Mouse (Mus musculus): Measurements from ENCODE around the gene Ptprj. TPM values are rescaled to one million over a fixed set of nuclear protein-coding genes. Genes with fewer than 3 reads are reported as not detected.

Gene Ptprj
- polyA plus RNA-seq (2012; rRNA removed), result 6.7 and 7.8 TPM in 2 replicates

DNA sequence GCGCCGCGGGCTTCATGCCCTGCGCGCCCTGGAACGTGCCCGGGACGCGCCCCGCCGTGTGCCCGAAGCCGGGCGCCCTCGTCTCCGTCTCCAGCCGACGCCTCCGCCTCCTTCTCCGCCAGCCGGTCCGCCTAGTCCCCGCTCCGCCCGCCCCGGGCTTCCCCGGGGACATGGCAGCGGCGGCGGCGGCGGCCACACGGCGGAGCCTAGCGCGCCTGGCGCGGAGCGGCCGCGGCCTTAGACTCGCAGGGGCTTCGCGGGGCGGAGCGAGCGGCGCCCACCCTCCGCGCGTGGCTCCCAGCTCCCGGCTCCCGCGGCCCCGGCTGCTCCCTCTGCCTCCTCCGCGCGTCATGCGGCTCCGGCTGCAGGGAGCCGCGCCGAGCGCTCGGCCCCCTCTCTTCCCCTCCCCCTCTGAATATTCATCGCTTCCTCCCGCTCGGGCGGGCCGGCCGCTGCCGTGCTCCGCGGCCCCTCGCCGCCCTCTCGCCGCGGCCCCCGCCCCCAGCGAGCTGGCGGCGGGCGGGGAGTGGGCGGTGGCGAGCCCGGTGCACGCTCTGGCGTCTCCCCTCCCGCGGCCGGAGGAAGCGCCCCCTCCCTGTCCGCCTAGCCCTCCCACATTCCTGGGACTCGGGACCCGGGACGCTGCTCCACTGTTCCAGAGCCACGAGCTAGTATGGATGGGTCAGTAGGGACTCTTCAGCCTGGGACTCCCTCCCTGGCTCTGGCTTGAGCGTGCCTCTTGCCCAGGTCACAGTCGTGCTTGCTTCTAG, at the start of gene Ptprj:
Gene Ptprj, minus strand, starts transcription at position 412 of the 770 bp plus-strand sequence.

DNA sequence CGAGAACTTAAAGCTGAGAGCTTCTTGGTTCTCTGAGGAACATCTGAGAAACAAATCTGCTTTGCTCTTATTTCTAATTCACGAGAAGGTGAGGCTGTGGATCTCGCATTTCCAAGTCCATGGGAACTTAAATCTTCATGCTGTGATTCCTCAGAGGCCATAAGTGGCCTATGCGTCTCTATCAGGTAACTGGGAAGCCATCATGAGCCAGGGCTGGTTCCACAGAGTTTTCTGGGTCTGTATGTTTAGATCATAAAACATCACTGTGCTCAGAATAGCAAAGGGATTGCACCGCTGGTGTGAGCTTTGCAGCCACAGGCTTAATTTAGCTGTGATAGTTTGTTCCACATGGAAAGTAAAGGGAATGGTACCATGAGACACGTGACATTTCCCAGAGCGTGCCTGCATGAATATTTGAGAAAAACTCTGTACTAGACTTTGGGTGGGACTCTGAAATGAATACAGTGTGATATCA, 181.8 kb downstream of the Ptprj start, which contains the start of gene Olfr1274-ps:
Gene Olfr1274-ps, plus strand, starts transcription at position 51 of the 475 bp plus-strand sequence.

Other genes starting within 250 kb of the Ptprj start
- gene Olfr1274-ps, start 182.0 kb downstream of the Ptprj start, polyA plus RNA-seq (2012; rRNA removed), result not detected in 2 replicates
- gene Nup160, start 96.6 kb upstream of the Ptprj start, polyA plus RNA-seq (2012; rRNA removed), result 24.8 and 29.3 TPM in 2 replicates
- 144 and 148 TPM in 2 replicates for gene Fnbp4, start 164.7 kb upstream of the Ptprj start, polyA plus RNA-seq (2012; rRNA removed)
- 0.96 and 1.1 TPM in 2 replicates for gene Agbl2, start 202.1 kb upstream of the Ptprj start, polyA plus RNA-seq (2012; rRNA removed)

All from central nervous system, embryonic 14 days (tissue).